Mouse (Mus musculus) erythroblast, adult 5-6 weeks (primary cell): ENCODE data around the gene Crim1. TPM values are rescaled to one million over a fixed set of nuclear protein-coding genes. Genes with fewer than 3 reads are reported as not detected.

Experiments used
- ATAC-seq: replicated peaks from 2 replicates; pipeline ENCODE4 v1.8.0; 2016; ENCODE audit warnings: moderate number of reproducible peaks, mild to moderate bottlenecking, moderate TSS enrichment, inconsistent platforms; ENCODE audit not compliant: poor library complexity, low FRiP score, severe bottlenecking
- total RNA-seq, 2 experiments: library from RNA; stranded (forward) in 1 of 2; stranded (reverse) in 1 of 2; fragments of 150-400 nt in 1 of 2; fragments of 200-764, 138-1000 nt in 1 of 2; gene quantifications; 2 replicates each; pipeline versions ENCODE4 v1.2.3 to v1.2.4; 2015 to 2017; ENCODE audit warnings: low replicate concordance in 2 of 2

Gene Crim1
- total RNA-seq, 2 experiments from 2014 or later = 1.5 to 2.2 TPM

- no peak for ATAC-seq
Observed at GRCm38 (mm10) chr17:78355611-78356010, 155.6 kb downstream of the Crim1 start.

- ATAC-seq = no peak
Observed at GRCm38 (mm10) chr17:78357753-78358152, 157.7 kb downstream of the Crim1 start.

- no peak for ATAC-seq
Observed at GRCm38 (mm10) chr17:78358251-78358726, 158.2 kb downstream of the Crim1 start.

GRCm38 (mm10) chr17:78361939-78362728 is 162.1 kb downstream of the Crim1 start:
- ATAC-seq = 0 out of 2 replicates have a peak, but pooled peaks have one; percentile 48

- no peak for ATAC-seq
Observed at GRCm38 (mm10) chr17:78364555-78365302, 164.7 kb downstream of the Crim1 start.

GRCm38 (mm10) chr17:78366070-78366469 is 166.0 kb downstream of the Crim1 start:
- no peak for ATAC-seq

- no peak for ATAC-seq
Observed at GRCm38 (mm10) chr17:78368481-78368880, 168.4 kb downstream of the Crim1 start.

GRCm38 (mm10) chr17:78370445-78370844 is 170.4 kb downstream of the Crim1 start:
- no peak for ATAC-seq

GRCm38 (mm10) chr17:78373174-78373573 is 173.1 kb downstream of the Crim1 start:
- ATAC-seq = no peak

- no peak for ATAC-seq
Observed at GRCm38 (mm10) chr17:78373849-78374248, 173.8 kb downstream of the Crim1 start.

- ATAC-seq = no peak
Observed at GRCm38 (mm10) chr17:78374756-78375155, 174.7 kb downstream of the Crim1 start.

GRCm38 (mm10) chr17:78376587-78376986 is 176.5 kb downstream of the Crim1 start:
- ATAC-seq = no peak

- no peak for ATAC-seq
Observed at GRCm38 (mm10) chr17:78379079-78379729, 179.2 kb downstream of the Crim1 start.

- ATAC-seq = no peak
Observed at GRCm38 (mm10) chr17:78379730-78380245, 179.7 kb downstream of the Crim1 start.

GRCm38 (mm10) chr17:78382321-78382720 is 182.3 kb downstream of the Crim1 start:
- no peak for ATAC-seq

- no peak for ATAC-seq
Observed at GRCm38 (mm10) chr17:78387665-78388064, 187.6 kb downstream of the Crim1 start.

GRCm38 (mm10) chr17:78388101-78388847 is 188.2 kb downstream of the Crim1 start:
- ATAC-seq = no peak

- ATAC-seq = no peak
Observed at GRCm38 (mm10) chr17:78389573-78389972, 189.5 kb downstream of the Crim1 start.

- ATAC-seq = no peak
Observed at GRCm38 (mm10) chr17:78392401-78393087, 192.5 kb downstream of the Crim1 start.
